Mouse (Mus musculus): Measurements from ENCODE around the gene Lpp. TPM values are rescaled to one million over a fixed set of nuclear protein-coding genes. Genes with fewer than 3 reads are reported as not detected.

Lpp gene
- polyA plus RNA-seq, 1 experiment from 2014 or later: 11.9 TPM

GRCm38 (mm10) chr16:24908926-24909325, 515.6 kb downstream of the Lpp start:
- Histone ChIP-seq H3K9me3 (no peaks in the 10 kb centered on the region), H3K36me3 (no peaks in the 10 kb centered on the region), H3K27me3 (no peaks in the 10 kb centered on the region), H3K4me1 (replicated peaks) (peaks cover 4% of the 10 kb centered on the region; the same call in 1 of the 2 replicates), H3K4me2 (no peak overlapping the region), H3K4me3 (no peak overlapping the region), H3K27ac (no peak overlapping the region), H3K9ac (no peak overlapping the region)
- ATAC-seq (ENCODE audit: low FRiP score): no peak
- 89% methylated on average over 1 of the region's 1 CpGs for WGBS

GRCm38 (mm10) chr16:24910321-24910720, 517.0 kb downstream of the Lpp start:
- H3K36me3 ChIP-seq: no peaks in the 10 kb centered on the region
- WGBS: 91% methylated on average over 6 of the region's 6 CpGs
- peaks cover 4% of the 10 kb centered on the region; the same call in 1 of the 2 replicates for H3K4me1 ChIP-seq (replicated peaks)
- H3K27ac ChIP-seq: no peak overlapping the region
- no peaks in the 10 kb centered on the region for H3K27me3 ChIP-seq
- H3K9ac ChIP-seq: no peak overlapping the region
- no peak overlapping the region for H3K4me3 ChIP-seq
- ATAC-seq (ENCODE audit: low FRiP score): no peak
- no peaks in the 10 kb centered on the region for H3K9me3 ChIP-seq
- no peak overlapping the region for H3K4me2 ChIP-seq

GRCm38 (mm10) chr16:24910834-24911233, 517.5 kb downstream of the Lpp start:
- H3K4me3 ChIP-seq: no peak overlapping the region
- no peaks in the 10 kb centered on the region for H3K36me3 ChIP-seq
- H3K9me3 ChIP-seq: no peaks in the 10 kb centered on the region
- no peak overlapping the region for H3K9ac ChIP-seq
- no peak overlapping the region for H3K27ac ChIP-seq
- 47% methylated on average over 3 of the region's 3 CpGs for WGBS
- peaks cover 4% of the 10 kb centered on the region; the same call in 1 of the 2 replicates for H3K4me1 ChIP-seq (replicated peaks)
- H3K4me2 ChIP-seq: no peak overlapping the region
- no peaks in the 10 kb centered on the region for H3K27me3 ChIP-seq
- no peak for ATAC-seq (ENCODE audit: low FRiP score)

GRCm38 (mm10) chr16:24912381-24912780, 519.1 kb downstream of the Lpp start:
- 95% methylated on average over 1 of the region's 1 CpGs for WGBS
- no peak overlapping the region for H3K9ac ChIP-seq
- peaks cover 4% of the 10 kb centered on the region; the same call in 1 of the 2 replicates for H3K4me1 ChIP-seq (replicated peaks)
- no peaks in the 10 kb centered on the region for H3K27me3 ChIP-seq
- no peak overlapping the region for H3K4me3 ChIP-seq
- H3K36me3 ChIP-seq: no peaks in the 10 kb centered on the region
- no peak overlapping the region for H3K27ac ChIP-seq
- H3K4me2 ChIP-seq: no peak overlapping the region
- no peaks in the 10 kb centered on the region for H3K9me3 ChIP-seq
- ATAC-seq (ENCODE audit: low FRiP score): no peak

- H3K4me3 ChIP-seq: no peak overlapping the region
- H3K4me1 ChIP-seq (replicated peaks): peaks cover 4% of the 10 kb centered on the region; the same call in 1 of the 2 replicates
- H3K27ac ChIP-seq: no peak overlapping the region
- H3K4me2 ChIP-seq: no peak overlapping the region
- H3K9me3 ChIP-seq: no peaks in the 10 kb centered on the region
- H3K36me3 ChIP-seq: no peaks in the 10 kb centered on the region
- no peaks in the 10 kb centered on the region for H3K27me3 ChIP-seq
- no peak for ATAC-seq (ENCODE audit: low FRiP score)
- WGBS: 89% methylated on average over 3 of the region's 3 CpGs
- H3K9ac ChIP-seq: no peak overlapping the region
Observed at GRCm38 (mm10) chr16:24913021-24913420, 519.7 kb downstream of the Lpp start.

- Histone ChIP-seq H3K4me3 (no peak overlapping the region), H3K9me3 (no peaks in the 10 kb centered on the region), H3K27me3 (no peaks in the 10 kb centered on the region), H3K9ac (no peak overlapping the region), H3K4me2 (no peak overlapping the region), H3K4me1 (replicated peaks) (peaks cover 4% of the 10 kb centered on the region; the same call in 1 of the 2 replicates), H3K36me3 (no peaks in the 10 kb centered on the region), H3K27ac (peak overlapping the region; percentile 10; the same call in 1 of the 2 replicates)
- WGBS: 79% methylated on average over 7 of the region's 7 CpGs
- no peak for ATAC-seq (ENCODE audit: low FRiP score)
Observed at GRCm38 (mm10) chr16:24913641-24914392, 520.5 kb downstream of the Lpp start.

- H3K36me3 ChIP-seq: no peaks in the 10 kb centered on the region
- H3K4me3 ChIP-seq: no peak overlapping the region
- ATAC-seq (ENCODE audit: low FRiP score): peak; percentile 71; the same call in 1 of the 2 replicates
- peaks cover 4% of the 10 kb centered on the region; the same call in 1 of the 2 replicates for H3K4me1 ChIP-seq (replicated peaks)
- WGBS: 42% methylated on average over 3 of the region's 3 CpGs
- no peak overlapping the region for H3K4me2 ChIP-seq
- H3K9me3 ChIP-seq: no peaks in the 10 kb centered on the region
- H3K9ac ChIP-seq: no peak overlapping the region
- no peaks in the 10 kb centered on the region for H3K27me3 ChIP-seq
- peak overlapping the region; percentile 10; the same call in 1 of the 2 replicates for H3K27ac ChIP-seq
Observed at GRCm38 (mm10) chr16:24914393-24914751, 521.1 kb downstream of the Lpp start.

- Histone ChIP-seq H3K4me2 (no peak overlapping the region), H3K4me3 (no peak overlapping the region), H3K4me1 (replicated peaks) (peaks cover 4% of the 10 kb centered on the region), H3K9me3 (no peaks in the 10 kb centered on the region), H3K9ac (no peak overlapping the region), H3K27ac (no peak overlapping the region), H3K27me3 (no peaks in the 10 kb centered on the region), H3K36me3 (no peaks in the 10 kb centered on the region)
- no peak for ATAC-seq (ENCODE audit: low FRiP score)
- 94% methylated on average over 4 of the region's 4 CpGs for WGBS
Observed at GRCm38 (mm10) chr16:24915470-24915869, 522.2 kb downstream of the Lpp start.

- Histone ChIP-seq H3K27ac (no peak overlapping the region), H3K27me3 (no peaks in the 10 kb centered on the region), H3K4me3 (no peak overlapping the region), H3K36me3 (no peaks in the 10 kb centered on the region), H3K4me2 (no peak overlapping the region), H3K9me3 (no peaks in the 10 kb centered on the region), H3K9ac (no peak overlapping the region), H3K4me1 (replicated peaks) (no peaks in the 10 kb centered on the region; the same call in 1 of the 2 replicates)
- 49% methylated on average over 11 of the region's 11 CpGs for WGBS
- ATAC-seq (ENCODE audit: low FRiP score): no peak
Observed at GRCm38 (mm10) chr16:24919349-24920012, 526.2 kb downstream of the Lpp start.

GRCm38 (mm10) chr16:24930070-24930469, 536.8 kb downstream of the Lpp start:
- Histone ChIP-seq H3K9me3 (no peaks in the 10 kb centered on the region), H3K27me3 (no peaks in the 10 kb centered on the region), H3K4me3 (no peak overlapping the region), H3K9ac (no peak overlapping the region), H3K4me2 (no peak overlapping the region), H3K36me3 (no peaks in the 10 kb centered on the region), H3K27ac (no peak overlapping the region), H3K4me1 (replicated peaks) (0 out of 2 replicates have a peak, but pooled peaks cover 2% of the 10 kb centered on the region)
- ATAC-seq (ENCODE audit: low FRiP score): no peak

GRCm38 (mm10) chr16:24930621-24931020, 537.3 kb downstream of the Lpp start:
- 0 out of 2 replicates have a peak, but pooled peaks cover 2% of the 10 kb centered on the region for H3K4me1 ChIP-seq (replicated peaks)
- no peak overlapping the region for H3K4me3 ChIP-seq
- H3K4me2 ChIP-seq: no peak overlapping the region
- no peak overlapping the region for H3K27ac ChIP-seq
- ATAC-seq (ENCODE audit: low FRiP score): no peak
- no peak overlapping the region for H3K9ac ChIP-seq
- no peaks in the 10 kb centered on the region for H3K27me3 ChIP-seq
- H3K9me3 ChIP-seq: no peaks in the 10 kb centered on the region
- WGBS: 81% methylated on average over 5 of the region's 5 CpGs
- H3K36me3 ChIP-seq: no peaks in the 10 kb centered on the region

GRCm38 (mm10) chr16:24932816-24933215, 539.5 kb downstream of the Lpp start:
- ATAC-seq (ENCODE audit: low FRiP score): no peak
- no peak overlapping the region for H3K4me3 ChIP-seq
- no peaks in the 10 kb centered on the region for H3K9me3 ChIP-seq
- H3K9ac ChIP-seq: no peak overlapping the region
- no peak overlapping the region for H3K4me2 ChIP-seq
- H3K27me3 ChIP-seq: no peaks in the 10 kb centered on the region
- no peaks in the 10 kb centered on the region for H3K36me3 ChIP-seq
- no peak overlapping the region for H3K27ac ChIP-seq
- 58% methylated on average over 3 of the region's 3 CpGs for WGBS
- 0 out of 2 replicates have a peak, but pooled peaks cover 2% of the 10 kb centered on the region for H3K4me1 ChIP-seq (replicated peaks)
